Mouse (Mus musculus) MEL (cell line): ENCODE measurements around the gene Rasl11b. TPM values are rescaled to one million over a fixed set of nuclear protein-coding genes. Genes with fewer than 3 reads are reported as not detected.

Source experiments
- DNase-seq: peaks from one replicate; pipeline ENCODE4 v3.0.0; 2011; ENCODE audit warnings: low read depth, low spot score
- H3K27ac ChIP-seq: 2 replicates; pipeline ENCODE4 v1.5.1; 2012; ENCODE audit warnings: low read depth, mild to moderate bottlenecking, control low read depth, low read length, moderate library complexity; ENCODE audit not compliant: control insufficient read depth
- H3K27me3 ChIP-seq, 2 experiments: fragments of 150-350 bp in 1 of 2; sonication (generic) in 1 of 2; 2 replicates each; pipeline ENCODE4 v1.6.1; 2012; ENCODE audit warnings: low read length in 2 of 2, mild to moderate bottlenecking in 2 of 2, improper control_type of control experiment in 1 of 2, moderate library complexity in 1 of 2; ENCODE audit not compliant: insufficient read depth in 2 of 2, control insufficient read depth in 1 of 2
- H3K36me3 ChIP-seq, 2 experiments: 2 replicates each; pipeline ENCODE4 v1.6.1; 2012 to 2014; ENCODE audit warnings: low read length in 2 of 2, improper control_type of control experiment in 1 of 2, inconsistent platforms in 1 of 2, mild to moderate bottlenecking in 1 of 2; ENCODE audit not compliant: insufficient read depth in 2 of 2, control insufficient read depth in 1 of 2
- H3K4me1 ChIP-seq, 2 experiments: fragments of 150-350 bp in 1 of 2; sonication (generic) in 1 of 2; 2 replicates each; pipeline ENCODE4 v1.6.1; 2012; ENCODE audit warnings: low read length in 2 of 2, improper control_type of control experiment in 1 of 2, mild to moderate bottlenecking in 1 of 2; ENCODE audit not compliant: insufficient read depth in 2 of 2, control insufficient read depth in 1 of 2
- H3K4me3 ChIP-seq, 2 experiments: fragments of 150-350 bp in 1 of 2; sonication (generic) in 1 of 2; 2 replicates each; pipeline ENCODE4 v1.5.1; 2012; ENCODE audit warnings: low read depth in 2 of 2, low read length in 2 of 2, mild to moderate bottlenecking in 2 of 2, moderate library complexity in 2 of 2, control low read depth in 1 of 2, improper control_type of control experiment in 1 of 2; ENCODE audit not compliant: control insufficient read depth in 1 of 2, insufficient read depth in 1 of 2
- H3K79me2 ChIP-seq: 2 replicates; pipeline ENCODE4 v1.6.1; 2012; ENCODE audit warnings: mild to moderate bottlenecking, low read length, moderate library complexity; ENCODE audit not compliant: control insufficient read depth, poor library complexity, insufficient read depth
- H3K9ac ChIP-seq: 2 replicates; pipeline ENCODE4 v1.6.1; 2012; ENCODE audit warnings: low read depth, mild to moderate bottlenecking, control low read depth, low read length, moderate library complexity; ENCODE audit not compliant: control insufficient read depth, poor library complexity, severe bottlenecking
- H3K9me3 ChIP-seq: fragments of 150-350 bp; sonication (generic); replicated peaks from 2 replicates; pipeline ENCODE4 v1.6.1; 2012; ENCODE audit warnings: mild to moderate bottlenecking, low read length, improper control_type of control experiment, moderate library complexity; ENCODE audit not compliant: insufficient read depth
- CHD2 ChIP-seq: IDR thresholded peaks from 2 replicates; pipeline ENCODE4 v1.6.1; 2011; ENCODE audit warnings: low read length, improper control_type of control experiment
- CTCF ChIP-seq, 3 experiments: IDR thresholded peaks in 2 of 3; conservative IDR thresholded peaks in 1 of 3; 2 replicates each; pipeline ENCODE4 v1.5.1; 2011 to 2012; ENCODE audit warnings: low read length in 3 of 3, low read depth in 2 of 3, mild to moderate bottlenecking in 2 of 3, improper control_type of control experiment in 1 of 3, inconsistent platforms in 1 of 3, mixed read lengths in 1 of 3, moderate library complexity in 1 of 3; ENCODE audit not compliant: control insufficient read depth in 1 of 3, insufficient read depth in 1 of 3, poor library complexity in 1 of 3, severe bottlenecking in 1 of 3
- ELF1 ChIP-seq: IDR thresholded peaks from 2 replicates; pipeline ENCODE4 v1.6.1; 2014; ENCODE audit warnings: low read depth, mild to moderate bottlenecking, inconsistent platforms, low read length, improper control_type of control experiment, moderate library complexity
- EP300 ChIP-seq, 2 experiments: IDR thresholded peaks; 2 replicates each; pipeline ENCODE4 v1.6.1; 2011; ENCODE audit warnings: improper control_type of control experiment in 2 of 2, low read length in 2 of 2, low read depth in 1 of 2, mild to moderate bottlenecking in 1 of 2
- ETS1 ChIP-seq: IDR thresholded peaks from 2 replicates; pipeline ENCODE4 v1.6.1; 2012; ENCODE audit warnings: low read depth, mild to moderate bottlenecking, inconsistent platforms, low read length, improper control_type of control experiment, moderate library complexity
- GABPA ChIP-seq: IDR thresholded peaks from 2 replicates; pipeline ENCODE4 v1.6.1; 2012; ENCODE audit warnings: low read depth, mild to moderate bottlenecking, inconsistent platforms, low read length, improper control_type of control experiment, moderate library complexity
- HCFC1 ChIP-seq: IDR thresholded peaks from 2 replicates; pipeline ENCODE4 v1.6.1; 2012; ENCODE audit warnings: low read depth, mild to moderate bottlenecking, inconsistent platforms, low read length, improper control_type of control experiment, moderate library complexity
- JUND ChIP-seq: IDR thresholded peaks from 2 replicates; pipeline ENCODE4 v1.6.1; 2011; ENCODE audit warnings: low read depth, mild to moderate bottlenecking, improper control_type of control experiment, low read length
- KAT2A ChIP-seq: conservative IDR thresholded peaks from 2 replicates; pipeline ENCODE4 v1.6.1; 2012; ENCODE audit warnings: low read depth, low read length, improper control_type of control experiment, inconsistent platforms
- MAFK ChIP-seq: IDR thresholded peaks from 2 replicates; pipeline ENCODE4 v1.6.1; 2011; ENCODE audit warnings: low read depth, mild to moderate bottlenecking, low read length, improper control_type of control experiment, borderline replicate concordance
- MAZ ChIP-seq: IDR thresholded peaks from 2 replicates; pipeline ENCODE4 v1.6.1; 2012; ENCODE audit warnings: low read depth, mild to moderate bottlenecking, inconsistent platforms, low read length, improper control_type of control experiment
- MEF2A ChIP-seq: IDR thresholded peaks from 2 replicates; pipeline ENCODE4 v1.6.1; 2014; ENCODE audit warnings: low read depth, mild to moderate bottlenecking, inconsistent platforms, low read length, improper control_type of control experiment; ENCODE audit not compliant: poor library complexity, insufficient replicate concordance, severe bottlenecking; ENCODE audit errors: extremely low read depth
- MXI1 ChIP-seq: IDR thresholded peaks from 2 replicates; pipeline ENCODE4 v1.6.1; 2011; ENCODE audit warnings: mild to moderate bottlenecking, low read depth, low read length, improper control_type of control experiment
- NELFE ChIP-seq: IDR thresholded peaks from 2 replicates; pipeline ENCODE4 v1.6.1; 2011; ENCODE audit warnings: low read depth, low read length, improper control_type of control experiment
- NRF1 ChIP-seq: IDR thresholded peaks from 2 replicates; pipeline ENCODE4 v1.6.1; 2014; ENCODE audit warnings: low read depth, mild to moderate bottlenecking, inconsistent platforms, low read length, improper control_type of control experiment, moderate library complexity; ENCODE audit not compliant: poor library complexity, insufficient read depth, severe bottlenecking
- POLR2A ChIP-seq, 2 experiments: IDR thresholded peaks; 2 replicates each; pipeline ENCODE4 v1.6.1; 2011 to 2012; ENCODE audit warnings: low read length in 2 of 2, mild to moderate bottlenecking in 2 of 2, control low read depth in 1 of 2, improper control_type of control experiment in 1 of 2, low read depth in 1 of 2, moderate library complexity in 1 of 2; ENCODE audit not compliant: control insufficient read depth in 1 of 2, insufficient read depth in 1 of 2, poor library complexity in 1 of 2
- POLR2AphosphoS2 ChIP-seq: IDR thresholded peaks from 2 replicates; pipeline ENCODE4 v1.6.1; 2011; ENCODE audit warnings: low read length, improper control_type of control experiment
- SMC3 ChIP-seq: IDR thresholded peaks from 2 replicates; pipeline ENCODE4 v1.6.1; 2011; ENCODE audit warnings: low read depth, low read length, improper control_type of control experiment
- TAL1 ChIP-seq: IDR thresholded peaks from 2 replicates; pipeline ENCODE4 v1.6.1; 2012; ENCODE audit warnings: mild to moderate bottlenecking, inconsistent platforms, low read length, moderate library complexity, mixed read lengths
- TBP ChIP-seq: IDR thresholded peaks from 2 replicates; pipeline ENCODE4 v1.8.0; 2011; ENCODE audit warnings: low read depth, low read length, improper control_type of control experiment
- UBTF ChIP-seq: IDR thresholded peaks from 2 replicates; pipeline ENCODE4 v1.6.1; 2012; ENCODE audit warnings: low read depth, mild to moderate bottlenecking, inconsistent platforms, low read length, improper control_type of control experiment, moderate library complexity, borderline replicate concordance; ENCODE audit not compliant: insufficient read depth
- USF2 ChIP-seq, 2 experiments: IDR thresholded peaks; 2 replicates each; pipeline ENCODE4 v1.6.1; 2011 to 2012; ENCODE audit warnings: improper control_type of control experiment in 2 of 2, low read length in 2 of 2, borderline replicate concordance in 1 of 2, inconsistent platforms in 1 of 2, low read depth in 1 of 2, mild to moderate bottlenecking in 1 of 2; ENCODE audit not compliant: insufficient read depth in 1 of 2
- ZC3H11A ChIP-seq: IDR thresholded peaks from 2 replicates; pipeline ENCODE4 v1.6.1; 2012; ENCODE audit warnings: low read depth, mild to moderate bottlenecking, inconsistent platforms, low read length, improper control_type of control experiment
- ZMIZ1 ChIP-seq: IDR thresholded peaks from 2 replicates; pipeline ENCODE4 v1.6.1; 2012; ENCODE audit warnings: low read depth, mild to moderate bottlenecking, inconsistent platforms, low read length, improper control_type of control experiment, moderate library complexity
- ZNF384 ChIP-seq: IDR thresholded peaks from 2 replicates; pipeline ENCODE4 v1.6.1; 2012; ENCODE audit warnings: low read depth, mild to moderate bottlenecking, inconsistent platforms, low read length, improper control_type of control experiment
- polyA plus RNA-seq, 2 experiments: library from polyadenylated mRNA; stranded (reverse) in 1 of 2; unstranded in 1 of 2; fragments of >175 nt in 1 of 2; fragments of >200 nt in 1 of 2; gene quantifications; 2 replicates each; pipeline versions ENCODE4 v1.2.1 to v1.2.4; 2012; ENCODE audit warnings: low replicate concordance in 2 of 2, low read depth in 1 of 2; ENCODE audit not compliant: insufficient read length in 2 of 2, insufficient read depth in 1 of 2, missing spikeins in 1 of 2
- total RNA-seq: library from RNA; depleted of rRNA; stranded (reverse); fragments of 300-350 nt; gene quantifications from 2 replicates; pipeline ENCODE4 v1.2.3, GENCODE M21; 2012

Rasl11b gene
- total and polyA plus RNA-seq, 3 experiments, result 0.15 to 0.54 TPM; not detected in 1

DNA sequence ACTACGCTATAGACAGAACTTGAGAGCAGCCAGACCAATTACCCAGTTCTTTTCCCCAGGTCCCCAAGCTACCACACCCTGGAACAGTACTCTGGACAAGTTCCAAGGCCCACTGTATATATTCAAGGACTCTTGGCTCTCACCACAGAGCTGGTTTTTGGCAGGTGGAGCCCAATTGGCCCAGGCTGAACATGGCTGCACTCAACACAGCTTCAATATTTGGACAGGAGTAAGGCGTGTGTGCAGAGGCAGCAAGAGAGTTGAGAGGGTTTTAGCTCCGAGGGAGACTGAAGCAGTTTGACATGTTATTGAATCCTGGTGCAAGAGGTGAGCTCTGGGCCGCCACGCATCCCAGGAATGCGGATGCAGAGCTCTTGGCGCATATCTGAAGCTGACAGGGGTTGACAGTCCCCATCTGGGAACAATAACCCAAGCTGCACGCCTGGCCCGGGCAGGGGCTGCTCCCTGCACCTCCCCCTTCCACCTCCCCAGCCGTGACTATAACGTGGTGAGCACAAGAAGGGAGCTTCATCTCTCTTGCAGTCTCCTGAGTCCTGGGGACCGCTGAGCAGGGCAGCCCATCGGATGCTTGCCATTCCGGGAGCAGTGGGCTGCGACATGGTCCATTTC, 33.7 kb upstream of the Rasl11b start:
- no peak for DNase-seq
- Histone ChIP-seq H3K27me3 (peaks cover 0 to 3% of the 10 kb centered on the region in 2 experiments; a peak in 1 of 4 replicates), H3K9me3 (no peaks in the 10 kb centered on the region), H3K79me2 (no peaks in the 10 kb centered on the region), H3K4me1 (no peaks in the 10 kb centered on the region), H3K36me3 (no peaks in the 10 kb centered on the region), H3K27ac (no peak overlapping the region), H3K4me3 (no peak overlapping the region), H3K9ac (no peak overlapping the region)
- no peak for TF ChIP-seq SMC3
- no peak for TF ChIP-seq POLR2A (IDR thresholded peaks at IDR 0.05; ENCODE audit: control insufficient read depth in 1 of 2, insufficient read depth in 1 of 2, low read depth in 1 of 2, low read length in 2 of 2, poor library complexity in 1 of 2)
- TF ChIP-seq ETS1, result no peak
- TF ChIP-seq JUND, result no peak

DNA sequence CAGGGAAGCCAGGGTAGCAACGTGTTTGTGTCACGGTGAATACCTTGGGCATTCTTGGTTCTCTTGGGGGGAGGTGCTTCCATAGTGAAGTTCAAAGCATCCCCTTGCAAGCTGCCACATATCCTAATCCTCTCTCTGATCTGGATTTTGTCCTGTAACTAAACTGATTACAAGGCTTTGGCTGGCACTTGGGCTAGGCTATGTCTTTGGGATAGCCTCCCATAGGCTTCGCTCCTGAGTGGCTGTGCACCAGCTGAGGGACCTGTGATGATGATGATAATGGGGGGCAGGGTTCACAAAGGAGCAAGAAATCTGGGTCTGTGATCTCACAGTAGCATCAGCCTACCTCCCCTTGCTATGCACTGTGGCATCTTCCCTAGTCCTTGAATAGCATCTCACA, 33.1 kb upstream of the Rasl11b start:
- Histone ChIP-seq H3K9me3 (no peaks in the 10 kb centered on the region), H3K4me1 (no peaks in the 10 kb centered on the region), H3K27ac (no peak overlapping the region), H3K27me3 (peaks cover 0 to 2% of the 10 kb centered on the region in 2 experiments; a peak in 1 of 4 replicates), H3K4me3 (no peak overlapping the region), H3K36me3 (no peaks in the 10 kb centered on the region), H3K9ac (no peak overlapping the region), H3K79me2 (no peaks in the 10 kb centered on the region)
- TF ChIP-seq ZMIZ1 (no peak), SMC3 (no peak), ZNF384 (no peak), GABPA (no peak), UBTF (no peak), TBP (no peak), MAFK (no peak), NELFE (no peak)
- DNase-seq, result no peak

- no peaks in the 10 kb centered on the region for H3K36me3 ChIP-seq
- H3K9ac ChIP-seq, result no peak overlapping the region
- H3K27me3 ChIP-seq, result peaks cover 0 to 5% of the 10 kb centered on the region in 2 experiments; a peak in 2 of 4 replicates
- no peaks in the 10 kb centered on the region for H3K9me3 ChIP-seq
- H3K4me1 ChIP-seq, result no peaks in the 10 kb centered on the region
- H3K4me3 ChIP-seq, result no peak overlapping the region
- DNase-seq, result no peak
- H3K79me2 ChIP-seq, result no peaks in the 10 kb centered on the region
- no peak overlapping the region for H3K27ac ChIP-seq
- TF ChIP-seq ELF1 (no peak), SMC3 (no peak), CTCF (IDR thresholded peaks at IDR 0.05 in 2 of 3, conservative IDR thresholded peaks at IDR 0.05 in 1 of 3; ENCODE audit: control insufficient read depth in 1 of 3, insufficient read depth in 1 of 3, low read depth in 2 of 3, low read length in 3 of 3, poor library complexity in 1 of 3, severe bottlenecking in 1 of 3) (no peak), KAT2A (no peak), ZC3H11A (no peak), USF2 (IDR thresholded peaks at IDR 0.05; ENCODE audit: borderline replicate concordance in 1 of 2, insufficient read depth in 1 of 2, low read depth in 1 of 2, low read length in 2 of 2) (no peak), EP300 (IDR thresholded peaks at IDR 0.05; ENCODE audit: low read depth in 1 of 2, low read length in 2 of 2) (no peak), POLR2A (IDR thresholded peaks at IDR 0.05; ENCODE audit: control insufficient read depth in 1 of 2, insufficient read depth in 1 of 2, low read depth in 1 of 2, low read length in 2 of 2, poor library complexity in 1 of 2) (no peak), MEF2A (no peak), GABPA (no peak), POLR2AphosphoS2 (no peak), TAL1 (no peak), CHD2 (no peak), NRF1 (no peak), ETS1 (no peak), MXI1 (no peak), HCFC1 (no peak), MAZ (no peak), UBTF (no peak)
Measured at GRCm38 (mm10) chr5:74163141-74163540, 31.9 kb upstream of the Rasl11b start.
